Comparison of ENCODE assay signal across 11 mouse cellular contexts in genomic region chr6:120715851-120716250, GRCm38 (mm10). TPM values are rescaled to one million over a fixed set of nuclear protein-coding genes. Genes with fewer than 3 reads are reported as not detected.
DNase-seq lines count a peak whose midpoint lies in the region; ATAC-seq lines count a peak whose summit lies in the region.
"Had no signal": no experiment of that assay in that cellular context is flagged by ENCODE, and none has a peak within 500 bp of the region (broad histone marks: within the 10 kb centered on the region; RNA-seq: fewer than 3 reads in every experiment).

No protein-coding gene starts in this region.

- no peaks in the 10 kb centered on the region for H3K9me3 ChIP-seq in forebrain, embryonic 14.5 days (replicated peaks; ENCODE audit: control insufficient read depth, low read length)
- H3K9me3 ChIP-seq: limb, embryonic 13.5 days had no signal

- H3K27me3 ChIP-seq in forebrain, embryonic 14.5 days (replicated peaks; ENCODE audit: control insufficient read depth, insufficient read depth, low read length) = no peaks in the 10 kb centered on the region
- H3K27me3 ChIP-seq: limb, embryonic 13.5 days had no signal

- ATAC-seq in forebrain, embryonic 14.5 days = peak; percentile 92

- peak overlapping the region; percentile 58; the same call in 1 of the 2 replicates for H3K27ac ChIP-seq in forebrain, embryonic 14.5 days (ENCODE audit: low read depth, low read length)
- H3K27ac ChIP-seq: limb, embryonic 13.5 days had no signal

- peak; percentile 9 for DNase-seq in Muller cell, postnatal 12 days (ENCODE audit: inconsistent ontology term)
- peak; percentile 14 for DNase-seq in cerebellum, adult 8-10 months
- peak; percentile 84 for DNase-seq in forebrain, embryonic 14.5 days (ENCODE audit: low spot score)
- DNase-seq in layer of hippocampus, postnatal 10 days (ENCODE audit: low spot score in 2 of 2) = peak; percentile 8 to 17
- DNase-seq in liver = no peak
- no peak for DNase-seq in lung, postnatal 14 days
- no peak for DNase-seq in thymus, postnatal 36 days
- no peak for DNase-seq in testis, postnatal 10 days (ENCODE audit: low spot score)
- DNase-seq: thymus, postnatal 14 days had no signal

- H3K4me3 ChIP-seq in forebrain, embryonic 14.5 days (ENCODE audit: low read depth, low read length) = no peak overlapping the region
- H3K4me3 ChIP-seq: limb, embryonic 13.5 days had no signal

- no peak overlapping the region for H3K9ac ChIP-seq in forebrain, embryonic 14.5 days (ENCODE audit: low read length)
- H3K9ac ChIP-seq: limb, embryonic 13.5 days had no signal

- no peak overlapping the region for H3K4me2 ChIP-seq in forebrain, embryonic 14.5 days (ENCODE audit: low read length)

- no peaks in the 10 kb centered on the region for H3K36me3 ChIP-seq in forebrain, embryonic 14.5 days (ENCODE audit: control insufficient read depth, insufficient read depth, low read length)
- H3K36me3 ChIP-seq: limb, embryonic 13.5 days had no signal

- H3K4me1 ChIP-seq in forebrain, embryonic 14.5 days (ENCODE audit: control insufficient read depth, insufficient read depth, low read length) = peaks cover 24% of the 10 kb centered on the region

RNA-seq across cellular contexts. Expression of gene Cecr2, which starts 49.7 kb away (rescaled TPM):
- polyA plus RNA-seq in forebrain, embryonic 14.5 days (2014; fragmentation: Nextera tagmentation; extraction: Ambion mirVana) = 5.3 and 5.6 TPM in 2 replicates
- 1 to 10 TPM; 8.6 to 8.9 TPM for total RNA-seq in layer of hippocampus, postnatal 10 days (2021)

RNA-seq across cellular contexts. Expression of gene Slc25a18, which starts 57.5 kb away (rescaled TPM):
- 2.0 and 3.0 TPM in 2 replicates for polyA plus RNA-seq in forebrain, embryonic 14.5 days (2014; fragmentation: Nextera tagmentation; extraction: Ambion mirVana)
- total RNA-seq in layer of hippocampus, postnatal 10 days (2021) = 10 to 100 TPM; 42.8 to 46.3 TPM
- total RNA-seq: megakaryocyte progenitor cell, adult 5-6 weeks had no signal

Comparison
In these comparisons a context has a peak if more than half of its experiments do, and no peak if none do; other contexts are left out.
1. DNase-seq: peak in Muller cell, postnatal 12 days (single experiment), cerebellum, adult 8-10 months (single experiment), forebrain, embryonic 14.5 days (single experiment) and layer of hippocampus, postnatal 10 days (2 of 2); none in liver (single experiment), lung, postnatal 14 days (single experiment), thymus, postnatal 36 days (0 of 2) and testis, postnatal 10 days (single experiment).